Mouse (Mus musculus) ES-Bruce4 (cell line): ENCODE data around the gene Pcx. TPM values are rescaled to one million over a fixed set of nuclear protein-coding genes. Genes with fewer than 3 reads are reported as not detected.

Experiments
- H3K27ac ChIP-seq: 2 replicates; pipeline ENCODE4 v1.5.1; 2012; ENCODE audit warnings: low read length, inconsistent platforms; ENCODE audit not compliant: insufficient read depth
- H3K27me3 ChIP-seq: 2 replicates; pipeline ENCODE4 v1.6.1; 2012; ENCODE audit warnings: mild to moderate bottlenecking, low read length, inconsistent platforms; ENCODE audit not compliant: control insufficient read depth, poor library complexity, insufficient read depth, severe bottlenecking
- H3K36me3 ChIP-seq: 2 replicates; pipeline ENCODE4 v1.6.1; 2012; ENCODE audit warnings: inconsistent platforms, mild to moderate bottlenecking, low read length, moderate library complexity; ENCODE audit not compliant: control insufficient read depth, poor library complexity, insufficient read depth, severe bottlenecking
- H3K4me1 ChIP-seq: one replicate; pipeline ENCODE4 v1.8.1; 2011; ENCODE audit warnings: low read length; ENCODE audit not compliant: control insufficient read depth, insufficient read depth
- H3K4me3 ChIP-seq: 2 replicates; pipeline ENCODE4 v1.5.1; 2011; ENCODE audit warnings: low read depth, mild to moderate bottlenecking, low read length
- H3K9ac ChIP-seq: 2 replicates; pipeline ENCODE4 v1.6.1; 2012; ENCODE audit warnings: low read depth, mild to moderate bottlenecking, inconsistent platforms; ENCODE audit not compliant: poor library complexity, severe bottlenecking
- H3K9me3 ChIP-seq: replicated peaks from 2 replicates; pipeline ENCODE4 v1.6.1; 2012; ENCODE audit warnings: mild to moderate bottlenecking, low read length, inconsistent platforms; ENCODE audit not compliant: control insufficient read depth, poor library complexity, insufficient read depth, severe bottlenecking
- CTCF ChIP-seq: IDR thresholded peaks from one replicate; pipeline ENCODE4 v1.8.1; 2011; ENCODE audit warnings: low read depth, low read length
- EP300 ChIP-seq: IDR thresholded peaks from 2 replicates; pipeline ENCODE4 v1.6.1; 2011; ENCODE audit warnings: low read depth, low read length; ENCODE audit not compliant: insufficient read depth
- POLR2A ChIP-seq: IDR thresholded peaks from one replicate; pipeline ENCODE4 v1.8.1; 2011; ENCODE audit warnings: low read length; ENCODE audit not compliant: insufficient read depth
- polyA plus RNA-seq: library from polyadenylated mRNA; stranded (reverse); fragments of >200 nt; gene quantifications from 2 replicates; pipeline ENCODE4 v1.2.4, GENCODE M21; 2011; ENCODE audit warnings: low read depth; ENCODE audit not compliant: missing spikeins, insufficient read depth, insufficient read length

The Pcx gene
- polyA plus RNA-seq, 1 experiment, result 7.9 TPM

DNA sequence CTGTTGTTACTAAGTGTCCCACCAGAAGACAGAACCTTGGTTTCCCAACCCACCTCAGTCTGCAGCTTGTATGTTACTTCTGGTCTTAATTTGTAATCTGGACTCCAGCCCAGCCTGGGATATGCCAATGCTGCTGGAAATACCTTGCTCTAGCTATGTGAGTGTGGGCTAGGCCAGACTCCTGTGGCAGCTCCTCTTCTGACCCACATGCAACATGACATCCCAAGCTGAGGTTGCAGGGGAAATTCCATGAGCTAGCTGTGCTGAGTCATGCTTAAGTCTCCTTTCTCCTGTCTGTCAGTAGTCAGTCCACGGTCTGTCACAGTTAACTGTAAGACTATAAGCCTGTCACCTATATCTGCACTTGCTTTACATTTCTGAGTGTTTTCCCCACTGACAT is 7.2 kb downstream of the Pcx start:
- H3K27me3 ChIP-seq, result no peaks in the 10 kb centered on the region
- no peak overlapping the region for H3K27ac ChIP-seq
- H3K4me1 ChIP-seq, result no peaks in the 10 kb centered on the region
- no peaks in the 10 kb centered on the region for H3K9me3 ChIP-seq
- no peak overlapping the region for H3K4me3 ChIP-seq
- TF ChIP-seq POLR2A, result no peak
- no peak for TF ChIP-seq CTCF
- no peak for TF ChIP-seq EP300
- H3K9ac ChIP-seq, result no peak overlapping the region
- no peaks in the 10 kb centered on the region for H3K36me3 ChIP-seq

GRCm38 (mm10) chr19:4521426-4522050 is 11.3 kb downstream of the Pcx start:
- H3K4me3 ChIP-seq, result no peak overlapping the region
- no peaks in the 10 kb centered on the region for H3K27me3 ChIP-seq
- H3K9me3 ChIP-seq, result no peaks in the 10 kb centered on the region
- no peaks in the 10 kb centered on the region for H3K4me1 ChIP-seq
- H3K36me3 ChIP-seq, result no peaks in the 10 kb centered on the region
- H3K27ac ChIP-seq, result no peak overlapping the region
- no peak overlapping the region for H3K9ac ChIP-seq
- no peak for TF ChIP-seq EP300
- TF ChIP-seq POLR2A, result no peak
- TF ChIP-seq CTCF, result no peak

DNA sequence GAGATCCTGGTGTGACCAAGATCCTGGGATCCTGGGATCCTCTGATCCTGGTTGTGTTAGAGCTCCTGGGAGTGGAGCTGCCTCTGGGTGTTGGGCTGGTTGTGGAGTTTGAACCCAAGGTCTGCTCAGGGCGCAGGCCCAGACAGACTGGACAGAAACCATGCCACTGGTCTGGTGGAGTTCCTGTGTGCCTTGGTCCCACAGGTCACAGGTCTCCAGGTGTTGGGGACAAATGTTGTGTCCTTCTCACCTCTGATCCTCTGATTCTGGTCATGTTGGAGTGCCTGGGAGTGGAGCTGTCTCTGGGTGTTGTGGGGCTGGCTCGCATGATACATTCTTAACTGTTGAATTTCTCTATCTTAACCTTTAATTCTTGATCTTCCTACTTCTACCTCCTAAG is 24.4 kb downstream of the Pcx start:
- H3K9ac ChIP-seq, result no peak overlapping the region
- TF ChIP-seq EP300 (no peak), POLR2A (no peak), CTCF (no peak)
- no peaks in the 10 kb centered on the region for H3K27me3 ChIP-seq
- no peak overlapping the region for H3K27ac ChIP-seq
- no peak overlapping the region for H3K4me3 ChIP-seq
- H3K4me1 ChIP-seq, result no peaks in the 10 kb centered on the region
- H3K36me3 ChIP-seq, result no peaks in the 10 kb centered on the region
- no peaks in the 10 kb centered on the region for H3K9me3 ChIP-seq

DNA sequence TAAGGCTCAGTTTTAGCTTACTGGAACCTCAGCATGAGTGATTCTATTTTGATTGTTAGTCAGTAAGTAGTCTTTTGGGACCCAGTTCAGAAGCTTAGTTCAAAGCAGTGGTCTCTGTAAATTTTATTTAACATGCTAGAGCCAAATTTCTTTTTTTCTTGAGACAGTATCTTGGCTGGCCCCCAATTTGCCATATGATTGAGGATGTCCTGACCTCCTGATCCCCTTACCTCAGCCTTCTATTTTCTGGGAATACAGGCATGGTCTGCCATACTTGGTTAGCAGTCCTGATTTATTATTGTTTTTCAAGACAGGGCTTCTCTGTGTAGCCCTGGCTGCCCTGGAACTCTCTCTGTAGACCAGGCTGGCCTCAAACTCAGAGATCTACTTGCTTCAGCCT is 25.6 kb downstream of the Pcx start:
- H3K27me3 ChIP-seq, result no peaks in the 10 kb centered on the region
- H3K4me3 ChIP-seq, result no peak overlapping the region
- TF ChIP-seq CTCF (no peak), POLR2A (no peak), EP300 (no peak)
- no peaks in the 10 kb centered on the region for H3K4me1 ChIP-seq
- H3K36me3 ChIP-seq, result no peaks in the 10 kb centered on the region
- no peak overlapping the region for H3K27ac ChIP-seq
- H3K9me3 ChIP-seq, result peaks cover 5% of the 10 kb centered on the region; the same call in 1 of the 2 replicates
- no peak overlapping the region for H3K9ac ChIP-seq

DNA sequence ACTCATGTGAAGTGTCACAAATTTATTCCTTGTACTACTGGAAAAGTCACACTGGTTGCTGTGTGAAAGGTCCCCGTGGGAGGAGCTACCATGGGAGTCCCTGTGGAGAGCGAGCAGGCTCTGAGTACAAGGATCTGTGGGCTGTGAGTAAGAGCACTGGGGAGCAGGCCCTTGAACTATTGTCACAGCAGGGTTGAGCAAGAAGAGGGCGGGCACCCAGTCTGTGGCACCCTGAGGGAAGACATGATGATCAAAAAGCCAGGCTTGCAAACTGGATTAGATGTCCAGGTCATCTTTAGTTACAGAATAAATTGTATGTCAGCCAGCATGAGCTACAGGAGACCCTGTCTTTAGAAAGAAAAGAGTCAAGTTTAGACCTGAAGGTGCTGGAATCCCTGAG is 26.3 kb downstream of the Pcx start:
- no peaks in the 10 kb centered on the region for H3K27me3 ChIP-seq
- TF ChIP-seq EP300, result no peak
- no peak for TF ChIP-seq CTCF
- no peak for TF ChIP-seq POLR2A
- no peak overlapping the region for H3K9ac ChIP-seq
- peaks cover 5% of the 10 kb centered on the region; the same call in 1 of the 2 replicates for H3K9me3 ChIP-seq
- H3K4me3 ChIP-seq, result no peak overlapping the region
- H3K36me3 ChIP-seq, result no peaks in the 10 kb centered on the region
- H3K4me1 ChIP-seq, result no peaks in the 10 kb centered on the region
- H3K27ac ChIP-seq, result no peak overlapping the region

GRCm38 (mm10) chr19:4540263-4540662 is 30.0 kb downstream of the Pcx start:
- Histone ChIP-seq H3K9ac (no peak overlapping the region), H3K4me1 (no peaks in the 10 kb centered on the region), H3K9me3 (peaks cover 5% of the 10 kb centered on the region; the same call in 1 of the 2 replicates), H3K27me3 (no peaks in the 10 kb centered on the region), H3K27ac (no peak overlapping the region), H3K36me3 (no peaks in the 10 kb centered on the region), H3K4me3 (no peak overlapping the region)
- no peak for TF ChIP-seq CTCF
- no peak for TF ChIP-seq EP300
- TF ChIP-seq POLR2A, result no peak
